Mouse (Mus musculus): ENCODE measurements at regions not wholly inside any gene's neighbourhood (a gene's known extent, or its start where the extent isn't known, plus 50 kb on each side); places are given as distances from the start of the nearest gene placed in this dataset.

GRCm38 (mm10) chr12:109401696-109402095, 50.9 kb upstream of the Dlk1 start:
- Histone ChIP-seq H3K9ac (ENCODE audit: low read depth, low read length) (no peak overlapping the region), H3K27me3 (ENCODE audit: control insufficient read depth, insufficient read depth, low read length) (no peaks in the 10 kb centered on the region), H3K4me1 (ENCODE audit: control insufficient read depth, insufficient read depth, low read length) (no peaks in the 10 kb centered on the region), H3K36me3 (ENCODE audit: control insufficient read depth, insufficient read depth, low read length) (no peaks in the 10 kb centered on the region), H3K4me3 (no peak overlapping the region), H3K27ac (no peak overlapping the region), H3K79me2 (replicated peaks; ENCODE audit: control insufficient read depth, insufficient read depth, low read length) (no peaks in the 10 kb centered on the region)
- whole genome bisulfite sequencing: 52% methylated on average over 6 of the region's 6 CpGs
- TF ChIP-seq POLR2A (IDR thresholded peaks at IDR 0.05; ENCODE audit: insufficient read depth, low read depth, low read length): no peak
- no peak for TF ChIP-seq EP300 (IDR thresholded peaks at IDR 0.05; ENCODE audit: insufficient read depth, low read depth, low read length)
- no peak for DNase-seq
- intact Hi-C loops (cut with DNase I): no loop called here

GRCm38 (mm10) chr12:109402226-109402625, 50.4 kb upstream of the Dlk1 start:
- no peaks in the 10 kb centered on the region for H3K4me1 ChIP-seq (ENCODE audit: control insufficient read depth, insufficient read depth, low read length)

More at GRCm38 (mm10) chr12:109402226-109402625, 50.4 kb upstream of the Dlk1 start:
- DNase-seq: peak in 1 of 2 experiments; percentile 30
- no peak overlapping the region for H3K4me3 ChIP-seq
- WGBS: 9% methylated on average over 9 of the region's 9 CpGs
- H3K27me3 ChIP-seq (ENCODE audit: control insufficient read depth, insufficient read depth, low read length): no peaks in the 10 kb centered on the region
- no peak for TF ChIP-seq EP300 (IDR thresholded peaks at IDR 0.05; ENCODE audit: insufficient read depth, low read depth, low read length)
- no peak for TF ChIP-seq POLR2A (IDR thresholded peaks at IDR 0.05; ENCODE audit: insufficient read depth, low read depth, low read length)
- TF ChIP-seq CTCF (IDR thresholded peaks at IDR 0.05): no peak
- intact Hi-C loops (cut with DNase I): no loop called here
- H3K79me2 ChIP-seq (replicated peaks; ENCODE audit: control insufficient read depth, insufficient read depth, low read length): no peaks in the 10 kb centered on the region
- no peak overlapping the region for H3K27ac ChIP-seq
- no peaks in the 10 kb centered on the region for H3K36me3 ChIP-seq (ENCODE audit: control insufficient read depth, insufficient read depth, low read length)
- H3K9ac ChIP-seq (ENCODE audit: low read depth, low read length): no peak overlapping the region

Small RNA genes in the stretch of these regions (microRNA-seq; reads per million reads assigned to microRNA genes)
- 0 reads per million in 2 experiments for gene Gm22234
- 0 reads per million in 2 experiments for gene Gm25297
